Mouse (Mus musculus) urinary bladder, postnatal 14 days (tissue): ENCODE results near the gene Agap1.

ENCODE experiments used
- DNase-seq: peaks from one replicate; pipeline ENCODE4 v3.0.0; 2021; ENCODE audit warnings: low spot score

Agap1 gene

DNA sequence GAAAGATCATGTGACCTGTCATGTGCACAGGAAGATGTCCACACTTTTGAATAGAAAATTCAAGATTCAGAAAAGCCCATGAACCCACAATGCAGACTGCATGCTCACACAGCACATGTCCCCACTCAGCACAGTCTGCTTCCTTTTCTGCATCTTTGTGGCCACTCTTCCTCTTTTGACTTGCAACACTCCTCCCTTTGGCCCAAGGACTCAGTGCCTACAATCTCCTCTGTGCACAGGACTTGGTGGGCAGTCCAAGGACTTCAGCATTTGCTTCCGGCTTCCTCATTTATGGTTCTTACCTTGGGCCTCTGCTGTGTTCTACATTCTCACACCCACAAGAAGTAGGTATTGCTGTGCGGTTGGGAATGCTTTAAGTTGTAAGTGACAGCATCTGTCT lies 447.6 kb downstream of the Agap1 start:
- DNase-seq = no peak

DNA sequence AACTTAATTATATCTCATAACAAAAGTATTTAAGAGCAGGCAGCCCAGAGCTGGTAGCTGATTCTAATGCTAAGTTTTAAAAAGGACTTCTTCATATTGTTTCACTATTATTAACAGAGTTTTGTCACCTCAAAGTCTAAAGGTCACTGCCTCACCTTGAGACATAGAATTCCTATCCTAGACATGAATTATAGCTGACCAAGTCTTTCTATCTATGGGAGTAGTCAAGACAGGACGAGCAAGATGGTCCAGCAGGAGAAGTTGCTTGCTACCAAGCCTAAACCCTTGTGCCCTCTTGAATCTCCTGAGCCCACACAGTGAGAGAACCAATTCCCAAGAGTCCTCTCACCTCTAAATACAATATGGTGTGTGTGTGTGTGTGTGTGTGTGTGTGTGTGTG lies 448.0 kb downstream of the Agap1 start:
- DNase-seq = no peak

DNA sequence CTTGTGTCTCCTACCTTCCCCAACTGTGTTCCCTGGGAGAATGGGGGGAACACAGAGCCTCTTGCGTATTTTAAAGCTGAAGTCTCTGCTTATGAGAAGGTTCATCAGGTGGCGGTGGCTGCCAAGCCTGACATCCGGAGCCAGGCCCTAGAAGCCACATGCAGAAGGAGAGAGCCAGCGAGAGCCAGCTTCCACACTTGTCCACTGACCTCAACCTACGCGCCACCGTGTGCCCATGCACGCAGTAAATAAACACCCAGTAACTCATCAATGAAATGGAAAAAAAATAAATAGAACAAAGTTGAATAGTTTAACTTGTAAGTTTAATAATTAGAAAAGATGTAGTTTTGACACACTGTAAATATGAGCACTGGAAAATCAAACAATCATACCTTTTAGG lies 455.2 kb downstream of the Agap1 start:
- DNase-seq = no peak

DNA sequence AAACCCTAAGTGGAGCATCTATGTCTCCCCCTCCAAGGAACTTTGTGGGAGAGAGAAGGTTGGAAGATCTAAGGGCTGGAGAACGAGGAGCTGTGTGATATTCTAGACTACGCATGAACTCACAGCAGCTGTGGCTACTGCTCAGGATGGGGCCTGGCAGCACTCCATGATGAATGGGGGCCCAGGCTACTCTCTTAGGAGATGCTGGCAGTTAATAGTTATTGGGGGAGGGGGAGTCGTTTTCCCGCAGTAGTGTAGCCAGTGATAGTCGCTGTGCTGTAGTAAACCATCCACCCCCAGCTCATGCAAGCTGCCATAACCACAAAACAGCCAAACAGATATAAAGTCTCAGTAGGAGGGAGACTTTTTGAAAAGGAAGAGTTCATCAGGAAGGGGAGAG lies 457.8 kb downstream of the Agap1 start:
- DNase-seq = no peak

GRCm38 (mm10) chr1:89913611-89914010 lies 459.0 kb downstream of the Agap1 start:
- no peak for DNase-seq

- no peak for DNase-seq
These were observed 463.5 kb downstream of the Agap1 start for GRCm38 (mm10) chr1:89918111-89918510.

DNA sequence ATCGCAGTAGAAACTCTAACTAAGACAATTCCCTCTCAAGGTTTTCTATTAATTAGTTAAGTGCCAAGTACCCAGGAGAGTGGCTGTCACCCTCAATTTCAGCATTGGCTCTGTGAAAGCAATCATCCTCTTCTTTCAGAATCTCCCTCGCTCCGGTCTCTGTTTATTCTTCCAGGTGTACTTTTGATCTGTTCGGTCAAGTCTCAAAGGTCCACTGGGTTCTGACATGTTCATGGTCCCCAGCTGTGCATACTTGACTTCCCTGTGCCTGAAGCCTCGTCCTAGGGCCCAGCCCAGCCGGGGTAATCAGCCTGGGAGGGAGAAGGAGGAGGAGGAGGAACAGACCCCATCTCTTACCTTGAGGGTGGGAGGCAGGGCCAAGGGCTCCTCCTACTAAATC lies 464.6 kb downstream of the Agap1 start:
- DNase-seq = no peak

- no peak for DNase-seq
These were observed 467.2 kb downstream of the Agap1 start for GRCm38 (mm10) chr1:89921806-89922205.

GRCm38 (mm10) chr1:89922282-89922681 lies 467.7 kb downstream of the Agap1 start:
- DNase-seq = no peak

DNA sequence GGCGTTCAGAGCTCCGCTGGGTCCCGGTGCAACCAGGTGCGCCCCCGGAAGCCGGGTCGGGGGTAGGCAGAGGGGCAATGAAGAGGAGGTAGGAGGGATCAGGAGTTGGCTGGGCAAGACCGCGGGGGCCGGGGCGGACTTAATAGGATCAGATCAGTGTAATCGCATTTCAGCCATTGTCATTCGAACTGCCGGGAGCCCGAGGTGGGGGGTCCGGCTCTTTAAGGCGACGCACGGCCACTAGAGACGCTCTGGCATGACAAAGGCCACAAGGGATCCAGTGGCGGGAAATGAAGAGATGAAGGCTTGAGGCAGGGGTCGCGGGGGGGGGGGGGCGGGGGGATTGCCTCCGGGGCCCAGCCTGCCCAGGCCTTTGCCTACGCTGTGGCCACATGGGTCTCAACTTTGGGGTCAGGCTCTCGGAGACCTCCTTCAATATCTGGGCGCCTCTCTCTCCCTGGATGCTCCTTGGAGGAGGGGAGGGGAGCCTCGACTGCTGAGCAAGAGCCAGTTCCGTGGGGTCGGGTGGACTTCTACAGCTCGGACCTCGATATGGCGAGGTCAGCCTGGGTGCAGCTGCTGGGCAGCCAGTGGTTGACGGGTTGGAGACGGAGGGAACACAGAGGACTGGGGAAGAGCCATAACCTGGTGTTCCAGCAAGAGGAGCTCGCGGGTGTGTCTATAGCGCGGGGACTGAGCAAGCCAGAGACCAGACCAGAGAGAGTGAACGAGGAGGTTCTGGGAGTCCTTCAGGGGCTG lies 468.5 kb downstream of the Agap1 start:
- DNase-seq = no peak

- DNase-seq = no peak
These were observed 469.0 kb downstream of the Agap1 start for GRCm38 (mm10) chr1:89923642-89924020.

GRCm38 (mm10) chr1:89925501-89926190 lies 471.0 kb downstream of the Agap1 start:
- no peak for DNase-seq

- DNase-seq = no peak
These were observed 472.0 kb downstream of the Agap1 start for GRCm38 (mm10) chr1:89926583-89927060.

DNA sequence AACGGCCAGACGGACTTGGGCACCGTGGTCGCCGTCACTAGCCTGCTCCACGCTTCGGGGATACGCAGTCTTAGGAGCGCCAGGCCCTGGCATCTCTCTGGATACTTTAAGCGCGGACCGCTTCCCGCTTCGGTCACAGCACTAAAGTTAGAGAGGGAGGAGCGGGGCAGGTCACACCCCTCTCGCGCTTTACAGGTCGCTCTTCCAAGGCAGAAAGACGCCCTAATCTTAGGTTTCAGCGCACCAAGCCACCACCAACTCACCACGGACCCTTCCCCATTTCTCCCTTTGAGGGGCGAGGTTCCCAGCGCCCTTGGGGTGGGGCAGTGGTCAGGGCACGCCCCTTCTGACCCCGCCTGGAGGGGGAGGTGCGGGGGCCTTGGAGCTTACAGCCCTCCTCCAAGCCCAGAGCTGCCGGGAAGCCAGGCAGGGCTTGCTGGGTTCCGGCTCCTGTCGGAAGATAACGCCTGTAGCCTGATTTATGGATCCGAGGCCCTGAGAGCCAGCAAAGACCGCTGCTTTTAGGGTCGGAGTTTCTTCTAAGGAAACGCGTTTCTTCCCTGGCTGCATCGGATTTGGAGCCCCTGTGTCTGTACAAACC lies 472.6 kb downstream of the Agap1 start:
- DNase-seq = no peak

DNA sequence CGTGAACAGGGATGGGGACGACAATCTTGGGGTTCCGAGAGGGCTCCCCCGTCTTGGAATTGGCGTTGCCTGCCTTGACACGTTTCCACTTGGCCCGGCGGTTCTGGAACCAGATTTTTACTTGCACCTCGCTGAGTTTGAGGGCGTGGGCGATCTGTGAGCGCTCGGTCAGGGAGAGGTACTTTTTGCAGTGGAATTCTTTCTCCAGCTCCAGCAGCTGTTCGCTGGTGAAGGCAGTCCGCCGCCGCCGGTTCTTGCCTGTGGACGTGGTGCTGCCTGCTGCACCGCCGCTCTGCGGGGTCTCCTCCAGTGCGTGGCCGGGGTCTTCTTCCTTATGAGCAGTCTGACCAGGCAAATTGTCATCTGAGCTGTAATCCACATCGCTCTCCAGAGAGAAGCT lies 474.1 kb downstream of the Agap1 start:
- no peak for DNase-seq

- DNase-seq = no peak
These were observed 474.6 kb downstream of the Agap1 start for GRCm38 (mm10) chr1:89929181-89929580.

GRCm38 (mm10) chr1:89929721-89930505 lies 475.3 kb downstream of the Agap1 start:
- no peak for DNase-seq

GRCm38 (mm10) chr1:89930551-89930950 lies 475.9 kb downstream of the Agap1 start:
- DNase-seq = no peak

GRCm38 (mm10) chr1:89931120-89931519 lies 476.5 kb downstream of the Agap1 start, which contains the start of gene Gbx2:
Gene Gbx2, minus strand, starts transcription at chr1:89931179.
- peak; percentile 54 for DNase-seq

DNA sequence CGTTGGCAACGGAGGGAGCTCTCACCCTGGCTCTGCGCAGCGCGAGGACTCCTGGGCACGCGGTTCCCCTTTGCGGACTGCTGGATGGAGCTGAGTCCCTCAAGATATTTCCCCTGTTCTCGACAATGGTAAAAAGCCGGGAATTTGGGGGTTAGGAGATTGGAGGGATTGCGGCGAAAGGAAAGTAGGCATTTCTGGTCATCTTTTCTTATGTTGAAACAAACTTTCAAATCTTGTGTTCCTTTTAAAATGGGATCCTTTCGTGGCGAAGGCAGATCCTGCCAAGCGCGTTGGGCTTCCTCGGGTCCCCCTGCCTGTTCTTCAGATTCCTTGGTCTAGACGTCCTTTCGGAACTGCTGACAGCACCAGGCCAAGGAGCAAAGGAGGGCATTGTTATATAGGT lies 477.4 kb downstream of the Agap1 start:
- no peak for DNase-seq

GRCm38 (mm10) chr1:89932616-89933015 lies 478.0 kb downstream of the Agap1 start:
- DNase-seq = no peak

- no peak for DNase-seq
These were observed 478.4 kb downstream of the Agap1 start for GRCm38 (mm10) chr1:89933028-89933427.
